In the genomic region with DNA sequence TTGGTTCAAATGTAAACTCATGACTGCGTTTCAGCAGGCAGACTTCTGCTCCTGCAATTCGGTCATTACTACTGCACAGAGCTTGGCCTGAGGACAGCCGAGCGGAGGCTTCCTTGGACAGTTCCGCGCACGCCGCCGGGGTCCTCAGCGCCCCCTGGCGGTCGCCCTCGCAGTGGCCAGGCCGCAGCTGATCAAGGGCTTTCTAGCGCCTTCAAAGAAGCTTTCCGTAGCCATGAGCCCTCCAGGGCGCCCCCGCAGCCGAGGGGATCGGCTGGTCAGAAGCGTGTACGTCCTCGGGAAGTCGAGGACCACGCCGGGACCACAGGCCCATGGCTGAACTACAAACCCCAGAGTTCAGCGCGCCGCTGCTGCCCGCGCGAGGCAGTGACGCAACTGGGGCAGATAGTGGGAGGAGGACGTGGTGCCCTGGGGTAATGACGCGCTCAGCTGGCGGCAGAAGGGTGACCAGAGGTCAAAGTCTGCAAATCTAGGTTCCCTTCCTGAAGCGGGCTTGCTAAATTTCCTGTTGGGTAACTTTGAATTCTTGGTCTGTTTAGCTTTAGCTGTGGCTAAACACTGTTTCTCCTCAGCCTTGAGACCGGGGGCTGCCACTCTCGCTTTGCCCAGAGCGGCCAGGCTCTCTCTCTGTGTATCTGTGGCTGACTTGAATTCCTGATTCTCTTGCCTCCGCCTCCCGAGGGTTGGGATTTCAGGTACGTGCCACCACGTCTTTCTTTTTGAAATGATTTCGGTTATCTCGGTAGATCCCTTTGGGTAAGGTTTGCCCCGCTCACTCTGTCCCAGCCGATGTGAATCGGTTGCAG, we compare ENCODE assay signal across 8 mouse cellular contexts. TPM values are rescaled to one million over a fixed set of nuclear protein-coding genes. Genes with fewer than 3 reads are reported as not detected.
DNase-seq lines count a peak whose midpoint lies in the region; ATAC-seq and TF ChIP-seq lines count a peak whose summit lies in the region.

No protein-coding gene starts in this region.

- peak; percentile 41; the same call in 1 of the 2 replicates for TF ChIP-seq POLR2A in liver, adult 2 months (IDR thresholded peaks at IDR 0.05; ENCODE audit: extremely low read depth, insufficient read depth, low read length)

- H3K36me3 ChIP-seq in erythroblast, embryonic 14.5 days (ENCODE audit: control insufficient read depth), result peaks cover 43% of the 10 kb centered on the region
- peaks cover 25% of the 10 kb centered on the region for H3K36me3 ChIP-seq in heart, embryonic 12.5 days
- H3K36me3 ChIP-seq in kidney, embryonic 16.5 days (ENCODE audit: insufficient read depth, low read length), result peaks cover 9% of the 10 kb centered on the region; the same call in 1 of the 2 replicates
- peaks cover 2% of the 10 kb centered on the region; the same call in 1 of the 2 replicates for H3K36me3 ChIP-seq in liver, adult 2 months (ENCODE audit: control insufficient read depth, insufficient read depth, low read length)

- no peaks in the 10 kb centered on the region for H3K9me3 ChIP-seq in erythroblast, embryonic 14.5 days (ENCODE audit: control insufficient read depth, low read length)
- H3K9me3 ChIP-seq in heart, embryonic 12.5 days (replicated peaks), result no peaks in the 10 kb centered on the region
- no peaks in the 10 kb centered on the region for H3K9me3 ChIP-seq in kidney, embryonic 16.5 days (ENCODE audit: low read length)

- peak overlapping the region; percentile 74 for H3K4me2 ChIP-seq in heart, embryonic 12.5 days
- H3K4me2 ChIP-seq in kidney, embryonic 16.5 days (replicated peaks; ENCODE audit: low read depth, low read length), result peak overlapping the region; percentile 75

- WGBS in heart, embryonic 12.5 days, result 1% methylated on average over 50 of the region's 50 CpGs
- under 1% methylated on average over 50 of the region's 50 CpGs for WGBS in kidney, embryonic 16.5 days
- WGBS in liver, adult 2 months, result under 1% methylated on average over 50 of the region's 50 CpGs

- peak; percentile 89 for TF ChIP-seq CTCF in liver, adult 2 months (IDR thresholded peaks at IDR 0.05; ENCODE audit: low read depth, low read length)

- peak overlapping the region; percentile 90 for H3K27ac ChIP-seq in heart, embryonic 12.5 days (ENCODE audit: poor library complexity, severe bottlenecking)
- H3K27ac ChIP-seq in kidney, embryonic 16.5 days (ENCODE audit: low read length), result peak overlapping the region; percentile 96
- peak overlapping the region; percentile 97 for H3K27ac ChIP-seq in liver, adult 2 months (replicated peaks; ENCODE audit: insufficient read depth, low read depth, low read length)

- peaks cover 94% of the 10 kb centered on the region for H3K4me1 ChIP-seq in erythroblast, embryonic 14.5 days (ENCODE audit: control insufficient read depth)
- peaks cover 37% of the 10 kb centered on the region for H3K4me1 ChIP-seq in heart, embryonic 12.5 days (replicated peaks)
- peaks cover 16% of the 10 kb centered on the region for H3K4me1 ChIP-seq in kidney, embryonic 16.5 days (ENCODE audit: insufficient read depth, low read length)
- H3K4me1 ChIP-seq in liver, adult 2 months (ENCODE audit: control insufficient read depth, insufficient read depth, low read length), result peaks cover 6% of the 10 kb centered on the region

- peak overlapping the region; percentile 77 for H3K9ac ChIP-seq in heart, embryonic 12.5 days
- peak overlapping the region; percentile 86 for H3K9ac ChIP-seq in kidney, embryonic 16.5 days (replicated peaks; ENCODE audit: low read length)
- peak overlapping the region; percentile 89 for H3K9ac ChIP-seq in liver, adult 2 months (ENCODE audit: low read depth, low read length)

- ATAC-seq in heart, embryonic 12.5 days (ENCODE audit: insufficient number of reproducible peaks, low FRiP score), result peak; percentile 95
- peak; percentile 96 for ATAC-seq in kidney, embryonic 16.5 days (ENCODE audit: low FRiP score, low TSS enrichment)
- ATAC-seq in monocyte, adult 5-6 weeks (replicated peaks; ENCODE audit: insufficient number of reproducible peaks, low FRiP score, low TSS enrichment, poor library complexity, severe bottlenecking), result peak; percentile 98

- peak; percentile 94 for DNase-seq in CD4-positive, CD25-positive, alpha-beta regulatory T cell, adult 2 months (ENCODE audit: low read depth, low spot score)
- DNase-seq in brain, embryonic 18.5 days (ENCODE audit: low read depth, low spot score), result peak; percentile 84
- DNase-seq in liver, adult 2 months (ENCODE audit: extremely low read depth, low read depth, low spot score), result peak; percentile 96
- peak; percentile 95 for DNase-seq in spleen, postnatal 36 days (ENCODE audit: low spot score in 2 of 2)

- H3K27me3 ChIP-seq in erythroblast, embryonic 14.5 days (ENCODE audit: control insufficient read depth), result no peaks in the 10 kb centered on the region
- H3K27me3 ChIP-seq in heart, embryonic 12.5 days (replicated peaks), result 0 out of 2 replicates have a peak, but pooled peaks cover 3% of the 10 kb centered on the region
- no peaks in the 10 kb centered on the region for H3K27me3 ChIP-seq in kidney, embryonic 16.5 days (ENCODE audit: insufficient read depth, low read length)
- H3K27me3 ChIP-seq in liver, adult 2 months (ENCODE audit: control insufficient read depth, insufficient read depth, low read length), result no peaks in the 10 kb centered on the region

- H3K4me3 ChIP-seq in erythroblast, embryonic 14.5 days (replicated peaks), result peak overlapping the region; percentile 80
- H3K4me3 ChIP-seq in heart, embryonic 12.5 days, result peak overlapping the region; percentile 60
- peak overlapping the region; percentile 80 for H3K4me3 ChIP-seq in kidney, embryonic 16.5 days (ENCODE audit: low read length)
- H3K4me3 ChIP-seq in liver, adult 2 months (ENCODE audit: insufficient read depth, low read depth, low read length), result peak overlapping the region; percentile 79

- peaks cover 9% of the 10 kb centered on the region; the same call in 1 of the 2 replicates for H3K79me2 ChIP-seq in liver, adult 2 months (ENCODE audit: control insufficient read depth, insufficient read depth, low read length)

RNA-seq across cellular contexts. Expression of a gene that starts 3.3 kb away (rescaled TPM):
- polyA plus RNA-seq in erythroblast, embryonic 14.5 days (2012), result 3.0 and 3.9 TPM in 2 replicates
- 30.1 and 32.0 TPM in 2 replicates for polyA plus RNA-seq in heart, embryonic 12.5 days (2016; fragmentation: Nextera tagmentation; extraction: Ambion mirVana)
- polyA plus RNA-seq in kidney, embryonic 16.5 days (2015; fragmentation: Nextera tagmentation; extraction: Ambion mirVana), result 30.2 and 30.9 TPM in 2 replicates
- total RNA-seq in liver, adult 2 months (2014; rRNA removed), result 12.4 and 15.4 TPM in 2 replicates
- polyA plus RNA-seq in liver, adult 2 months (2012; rRNA removed), result 49.1 and 53.8 TPM in 2 replicates
- total RNA-seq in monocyte, adult 5-6 weeks (2017), result 3.0 to 15.2 TPM (median 13.2 TPM) in 3 replicates

RNA-seq across cellular contexts. Expression of a gene that starts 23.1 kb away (rescaled TPM):
- polyA plus RNA-seq in erythroblast, embryonic 14.5 days (2012), result 1.6 and 2.1 TPM in 2 replicates
- polyA plus RNA-seq in heart, embryonic 12.5 days (2016; fragmentation: Nextera tagmentation; extraction: Ambion mirVana), result 1.2 and 1.3 TPM in 2 replicates
- 3.3 and 4.7 TPM in 2 replicates for polyA plus RNA-seq in kidney, embryonic 16.5 days (2015; fragmentation: Nextera tagmentation; extraction: Ambion mirVana)
- total RNA-seq in liver, adult 2 months (2014; rRNA removed), result 0.37 and 0.81 TPM in 2 replicates
- 0.76 and 0.96 TPM in 2 replicates for polyA plus RNA-seq in liver, adult 2 months (2012; rRNA removed)
- 0.38 to 1.6 TPM in 2 of 3 replicates, not detected in the other for total RNA-seq in monocyte, adult 5-6 weeks (2017)

RNA-seq across cellular contexts. Expression of a gene that starts 23.4 kb away (rescaled TPM):
- 52.6 and 58.1 TPM in 2 replicates for polyA plus RNA-seq in erythroblast, embryonic 14.5 days (2012)
- polyA plus RNA-seq in heart, embryonic 12.5 days (2016; fragmentation: Nextera tagmentation; extraction: Ambion mirVana), result 38.7 and 39.1 TPM in 2 replicates
- 73.8 and 87.0 TPM in 2 replicates for polyA plus RNA-seq in kidney, embryonic 16.5 days (2015; fragmentation: Nextera tagmentation; extraction: Ambion mirVana)
- 0.94 and 1.0 TPM in 2 replicates for total RNA-seq in liver, adult 2 months (2014; rRNA removed)
- 1.1 and 1.5 TPM in 2 replicates for polyA plus RNA-seq in liver, adult 2 months (2012; rRNA removed)
- 7.7 to 39.4 TPM (median 11.3 TPM) in 3 replicates for total RNA-seq in monocyte, adult 5-6 weeks (2017)

RNA-seq across cellular contexts. Expression of a gene that starts 23.7 kb away (rescaled TPM):
- polyA plus RNA-seq in erythroblast, embryonic 14.5 days (2012), result 3.2 and 4.8 TPM in 2 replicates
- 20.3 and 20.6 TPM in 2 replicates for polyA plus RNA-seq in heart, embryonic 12.5 days (2016; fragmentation: Nextera tagmentation; extraction: Ambion mirVana)
- polyA plus RNA-seq in kidney, embryonic 16.5 days (2015; fragmentation: Nextera tagmentation; extraction: Ambion mirVana), result 37.9 TPM in 2 replicates
- 25.0 and 40.6 TPM in 2 replicates for total RNA-seq in liver, adult 2 months (2014; rRNA removed)
- polyA plus RNA-seq in liver, adult 2 months (2012; rRNA removed), result 134 and 135 TPM in 2 replicates
- 8.0 to 16.9 TPM (median 9.0 TPM) in 3 replicates for total RNA-seq in monocyte, adult 5-6 weeks (2017)

RNA-seq across cellular contexts. Expression of a gene that starts 30.3 kb away (rescaled TPM):
- polyA plus RNA-seq in erythroblast, embryonic 14.5 days (2012), result 27.7 and 31.8 TPM in 2 replicates
- 6.9 and 7.2 TPM in 2 replicates for polyA plus RNA-seq in heart, embryonic 12.5 days (2016; fragmentation: Nextera tagmentation; extraction: Ambion mirVana)
- 9.7 and 10.1 TPM in 2 replicates for polyA plus RNA-seq in kidney, embryonic 16.5 days (2015; fragmentation: Nextera tagmentation; extraction: Ambion mirVana)
- 27.3 and 27.5 TPM in 2 replicates for total RNA-seq in liver, adult 2 months (2014; rRNA removed)
- 35.2 and 40.5 TPM in 2 replicates for polyA plus RNA-seq in liver, adult 2 months (2012; rRNA removed)
- total RNA-seq in monocyte, adult 5-6 weeks (2017), result 12.5 to 17.0 TPM (median 14.0 TPM) in 3 replicates

Comparison
In these comparisons a context has a peak if more than half of its experiments do, and no peak if none do; other contexts are left out.
1. Peak in every context shown above with its lines: DNase-seq, ATAC-seq, H3K4me3 ChIP-seq and H3K27ac ChIP-seq.
2. RNA of a gene that starts 23.4 kb away (polyA plus RNA-seq): 73.8 to 87.0 TPM in kidney, embryonic 16.5 days, 52.6 to 58.1 TPM in erythroblast, embryonic 14.5 days and 38.7 to 39.1 TPM in heart, embryonic 12.5 days; 1.1 to 1.5 TPM in liver, adult 2 months; every median in the first group is over 10 times any median in the second.